Mouse (Mus musculus) thymus, adult 18-20 months (tissue): ENCODE measurements around the gene Olfr1500.
"Not testable (repeated sequence)": the region's sequence is repeated elsewhere in the genome, so short reads cannot be mapped to it uniquely, and the experiment has no call there.

Source experiments
- DNase-seq, 2 experiments: peaks; one replicate each; pipeline ENCODE4 v3.0.0; 2022; ENCODE audit warnings: mixed read lengths in 2 of 2

The Olfr1500 gene

DNA sequence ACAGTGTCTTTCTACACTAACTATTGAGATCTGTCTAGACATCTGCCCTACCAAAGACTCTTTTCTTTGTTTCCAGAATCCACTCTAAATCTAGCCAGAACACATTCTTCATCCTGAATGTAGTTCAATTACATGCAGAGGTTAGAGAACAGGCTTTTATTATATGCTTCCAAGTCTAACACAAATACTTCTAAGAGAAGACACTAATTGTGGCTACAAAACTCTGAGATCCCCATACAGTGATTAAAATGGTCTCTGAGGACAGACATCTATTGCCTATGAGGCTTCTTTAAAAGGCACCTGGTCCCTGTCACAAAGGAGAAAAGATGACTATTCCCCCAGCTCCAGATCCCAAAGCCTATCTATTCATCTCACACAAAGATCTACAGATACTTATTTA is at the start of gene Olfr1500:
Gene Olfr1500 (minus strand): TSS at position 101 of the 400 bp plus-strand sequence.
- no peak for DNase-seq

DNA sequence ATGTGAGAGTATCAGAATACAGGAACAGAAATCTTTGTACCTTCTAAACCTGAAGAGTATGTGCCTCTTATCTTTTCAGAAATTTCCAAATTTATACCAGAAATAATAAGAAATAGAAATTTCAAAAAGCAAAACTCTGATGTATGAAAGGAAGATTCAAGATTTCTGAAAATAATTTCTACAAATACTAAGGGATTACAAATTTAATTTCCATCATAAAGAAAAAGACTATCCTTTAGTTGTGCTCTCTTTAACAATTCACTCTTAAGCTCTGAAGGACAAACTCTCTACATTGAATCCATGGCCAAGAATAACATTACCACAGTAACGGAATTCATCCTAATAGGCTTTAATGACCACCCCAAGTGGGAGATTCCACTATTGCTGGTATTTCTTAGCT is 31.2 kb upstream of the Olfr1500 start, which contains the start of gene Olfr1502:
Gene Olfr1502 (plus strand): TSS at position 301 of the 400 bp plus-strand sequence.
- DNase-seq: no peak

DNA sequence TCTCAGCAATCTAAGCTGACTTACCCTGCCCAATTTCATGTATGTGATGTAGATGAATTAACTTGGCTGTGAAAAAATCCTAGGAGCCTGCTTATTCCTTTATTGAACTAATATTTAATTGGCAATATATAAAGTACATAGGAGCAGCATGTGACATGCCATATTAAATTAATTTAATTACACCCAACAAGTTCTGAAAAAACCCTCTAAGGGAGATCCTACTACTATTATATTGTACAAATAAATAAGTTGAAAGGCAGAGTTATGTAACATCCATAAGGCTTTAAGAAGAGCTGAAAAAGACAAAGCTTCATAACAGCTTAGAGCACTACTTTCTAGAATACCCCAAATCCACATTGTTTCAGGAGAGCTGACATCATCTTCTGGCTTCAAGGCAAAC is 20.3 kb upstream of the Olfr1500 start, which contains the start of gene Olfr1501:
Gene Olfr1501 (minus strand): TSS at position 101 of the 400 bp plus-strand sequence.
- DNase-seq: not testable (repeated sequence)

DNA sequence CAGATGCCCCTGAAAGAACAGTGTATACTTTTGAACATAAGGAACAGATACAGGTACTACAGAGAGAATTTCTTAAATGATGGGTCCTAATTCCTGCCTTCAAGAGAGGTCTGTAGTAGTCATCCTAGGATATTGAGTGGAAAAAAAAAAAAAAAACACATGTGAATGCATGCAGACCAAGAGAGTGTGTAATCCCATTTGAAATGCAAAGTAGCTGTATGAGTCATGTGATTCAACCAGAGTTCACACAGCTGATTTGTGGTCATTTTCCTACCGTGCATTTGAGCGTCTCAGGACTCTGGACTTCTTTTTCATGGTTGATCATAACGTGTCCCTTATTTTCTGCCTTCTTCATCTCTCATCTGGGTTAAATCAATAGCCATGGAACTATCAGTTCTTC is 1.8 kb downstream of the Olfr1500 start:
- DNase-seq: no peak

DNA sequence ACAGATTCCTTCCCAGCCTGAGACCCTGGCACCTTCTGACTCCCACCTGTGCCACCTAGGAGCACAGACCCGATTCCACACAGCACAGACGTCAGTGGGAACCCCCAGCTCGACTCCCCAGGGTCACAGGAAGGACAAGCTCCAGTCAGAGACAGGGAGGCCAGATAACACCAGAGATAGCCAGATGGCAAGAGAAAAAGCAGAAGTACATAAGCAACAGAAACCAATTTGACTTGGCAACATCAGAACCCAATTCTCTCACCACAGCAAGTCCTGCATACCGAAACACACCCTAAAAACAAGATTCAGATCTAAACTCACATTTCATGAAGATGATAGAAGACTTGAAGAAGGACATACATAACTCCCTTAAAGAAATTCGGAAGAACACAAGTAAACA is 9.4 kb downstream of the Olfr1500 start:
- no peak for DNase-seq

DNA sequence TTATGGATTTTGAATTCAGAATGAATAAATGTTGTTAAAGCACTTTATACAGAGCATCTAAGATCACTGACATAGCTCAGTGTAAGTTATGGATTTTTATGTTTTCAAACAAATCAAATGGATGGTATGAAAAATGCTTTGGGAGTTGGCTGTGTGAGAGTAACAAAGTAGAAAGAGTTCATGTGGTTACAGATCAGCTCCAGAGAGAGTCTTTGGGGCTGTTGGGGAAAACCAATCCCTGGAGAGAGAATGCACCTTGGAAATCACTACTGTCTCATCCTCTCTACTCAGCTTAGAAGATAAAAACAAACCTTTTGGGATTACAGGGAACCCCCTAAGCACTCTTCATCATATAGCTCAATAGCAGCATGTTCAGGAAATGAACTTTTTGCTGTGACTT is 10.9 kb downstream of the Olfr1500 start, which contains the start of gene Olfr1499:
Gene Olfr1499 (minus strand): TSS at position 101 of the 400 bp plus-strand sequence.
- no peak for DNase-seq

DNA sequence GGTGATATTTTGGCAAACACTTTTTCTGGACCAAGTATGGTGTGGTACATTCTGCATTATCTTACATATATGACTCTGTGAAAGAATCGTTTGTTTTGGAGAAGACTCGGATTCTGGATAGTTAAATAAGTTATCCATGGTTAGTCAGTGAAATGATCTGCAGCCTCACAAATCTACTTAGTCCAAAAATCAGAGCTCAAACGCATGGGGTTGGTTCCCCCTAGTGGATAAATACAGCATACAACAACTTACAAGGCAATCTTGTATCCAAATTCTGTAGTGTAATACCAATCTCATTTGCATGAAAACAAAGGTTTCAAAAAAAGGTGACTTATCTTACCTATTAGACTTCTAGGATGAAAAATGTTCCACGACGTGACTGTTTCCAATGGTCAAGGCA is 11.5 kb downstream of the Olfr1500 start:
- no peak for DNase-seq

DNA sequence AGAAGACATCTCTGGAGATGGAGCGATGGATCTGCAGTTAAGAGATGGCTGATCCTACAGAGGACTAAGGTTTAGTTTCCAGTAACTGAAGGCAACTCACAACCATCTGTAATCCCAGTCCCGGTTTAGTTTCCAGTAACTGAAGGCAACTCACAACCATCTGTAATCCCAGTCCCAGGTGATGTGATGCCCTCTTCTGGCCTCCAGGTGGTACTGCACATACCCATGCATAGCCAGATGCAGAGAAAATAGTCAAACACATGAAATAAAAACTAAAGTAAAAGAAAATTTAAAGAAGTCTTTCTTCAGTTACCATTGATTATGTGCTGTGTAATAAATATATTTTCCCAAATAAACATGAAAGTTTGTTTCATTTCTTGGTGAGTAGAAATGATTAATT is 17.5 kb downstream of the Olfr1500 start:
- no peak for DNase-seq

DNA sequence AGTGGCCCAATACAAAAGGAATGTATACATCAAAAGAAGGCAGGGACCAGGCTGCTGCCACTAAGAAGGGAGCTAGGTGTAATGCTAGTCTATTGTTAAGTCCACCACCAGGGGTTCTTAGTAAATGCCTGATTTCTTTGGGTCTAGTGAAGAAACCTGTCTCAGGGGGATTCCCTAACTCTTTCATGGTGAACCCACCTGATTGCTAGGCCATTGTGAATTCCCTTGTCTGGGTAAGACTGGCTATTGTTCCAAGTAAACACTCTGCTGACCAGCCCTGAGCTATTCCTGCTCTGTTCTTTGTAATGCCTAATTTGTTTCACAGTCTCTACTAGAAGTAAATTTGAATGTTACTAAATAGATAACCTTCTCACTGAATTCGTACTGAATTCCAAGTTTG is 24.8 kb downstream of the Olfr1500 start:
- DNase-seq: not testable (repeated sequence)

DNA sequence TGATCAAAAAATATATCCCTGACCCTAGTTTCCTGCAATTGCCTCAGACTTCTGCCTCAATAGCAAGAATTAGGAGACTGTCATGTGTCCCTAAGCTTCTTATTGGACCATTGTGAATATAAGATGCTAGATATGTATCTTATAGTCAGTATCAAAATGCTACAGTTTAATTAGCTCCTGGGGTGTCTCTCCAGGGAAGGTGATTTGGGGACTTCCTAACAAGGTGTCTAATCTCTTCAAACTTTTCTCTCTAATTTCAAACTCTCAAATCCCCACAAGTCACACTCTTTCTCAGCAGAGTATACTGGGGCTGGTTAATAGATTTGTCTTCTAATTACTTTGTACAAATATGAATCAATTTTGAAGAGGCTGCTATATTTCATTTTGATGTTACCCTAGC is 32.2 kb downstream of the Olfr1500 start, which contains the start of gene Olfr1497:
Gene Olfr1497 (minus strand): TSS at position 101 of the 400 bp plus-strand sequence.
- DNase-seq: no peak

DNA sequence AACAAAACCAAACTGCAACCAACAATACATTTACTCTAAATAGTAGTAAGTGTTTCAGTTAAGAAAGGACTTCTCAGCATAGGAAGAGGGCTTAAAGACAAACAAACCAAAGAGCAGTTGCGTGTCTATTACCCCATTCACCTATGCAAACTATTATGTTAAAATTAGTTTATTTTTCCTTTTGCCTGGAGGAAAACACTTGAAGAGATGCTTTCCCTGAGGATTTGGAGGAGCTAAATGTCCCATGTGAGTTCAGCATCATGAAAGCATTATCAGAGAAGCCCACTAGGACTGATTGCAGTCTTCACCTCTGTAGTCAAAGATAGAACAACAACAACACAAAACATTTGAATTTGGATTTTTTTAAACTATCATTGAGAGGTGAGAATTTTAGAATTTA is 52.7 kb downstream of the Olfr1500 start, which contains the start of gene Olfr1496:
Gene Olfr1496 (plus strand): TSS at position 301 of the 400 bp plus-strand sequence.
- no peak for DNase-seq
